Mouse (Mus musculus): ENCODE results near the gene Atf7ip2. TPM values are rescaled to one million over a fixed set of nuclear protein-coding genes. Genes with fewer than 3 reads are reported as not detected.

Atf7ip2 gene
- polyA plus RNA-seq, 1 experiment from 2014 or later = 0.57 TPM

DNA sequence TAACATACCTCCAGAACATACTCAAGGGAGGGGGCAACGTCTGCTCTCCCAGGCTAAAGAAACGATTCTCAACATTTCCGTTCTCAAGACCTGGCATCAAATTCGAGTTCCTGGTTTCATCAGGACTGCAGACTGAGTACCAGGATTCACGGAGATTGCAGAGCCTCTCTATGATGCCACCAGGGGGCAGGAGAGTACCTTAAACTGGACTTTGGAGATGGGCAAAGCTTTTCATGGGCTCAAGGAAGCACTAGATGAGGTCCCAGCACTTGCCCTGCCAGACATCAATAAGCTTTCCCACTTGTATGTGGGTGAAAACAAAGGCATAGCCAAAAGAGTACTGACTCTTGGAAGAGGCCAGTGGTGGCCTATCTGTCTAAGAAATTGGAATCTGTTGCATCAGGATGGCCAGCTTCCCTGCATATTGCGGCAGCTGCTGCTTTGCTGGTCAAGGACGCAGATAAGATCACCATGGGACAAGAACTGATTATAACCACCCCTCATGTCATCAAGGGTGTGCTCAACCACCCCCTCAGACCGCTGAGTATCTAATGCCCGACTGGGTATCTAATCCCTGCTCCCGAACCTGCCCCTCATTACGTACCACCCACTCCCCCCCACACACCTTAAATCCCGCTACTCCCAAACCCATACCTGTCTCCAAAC is 87.9 kb downstream of the Atf7ip2 start:
- no peaks in the 10 kb centered on the region for H3K27me3 ChIP-seq (ENCODE audit: control insufficient read depth, insufficient read depth, low read length)
- H3K4me2 ChIP-seq (ENCODE audit: low read depth, low read length) = no peak overlapping the region
- H3K36me3 ChIP-seq (ENCODE audit: control insufficient read depth, insufficient read depth, low read length) = no peaks in the 10 kb centered on the region
- H3K9me3 ChIP-seq (replicated peaks; ENCODE audit: control insufficient read depth, low read length) = no peaks in the 10 kb centered on the region
- H3K27ac ChIP-seq (ENCODE audit: low read length) = no peak overlapping the region
- WGBS = 50% methylated on average over 12 of the region's 12 CpGs
- H3K9ac ChIP-seq (ENCODE audit: low read length) = no peak overlapping the region
- no peaks in the 10 kb centered on the region for H3K4me1 ChIP-seq (ENCODE audit: control insufficient read depth, insufficient read depth, low read length)
- no peak overlapping the region for H3K4me3 ChIP-seq (replicated peaks; ENCODE audit: low read length)
- no peak for ATAC-seq (ENCODE audit: insufficient read depth, low FRiP score)

DNA sequence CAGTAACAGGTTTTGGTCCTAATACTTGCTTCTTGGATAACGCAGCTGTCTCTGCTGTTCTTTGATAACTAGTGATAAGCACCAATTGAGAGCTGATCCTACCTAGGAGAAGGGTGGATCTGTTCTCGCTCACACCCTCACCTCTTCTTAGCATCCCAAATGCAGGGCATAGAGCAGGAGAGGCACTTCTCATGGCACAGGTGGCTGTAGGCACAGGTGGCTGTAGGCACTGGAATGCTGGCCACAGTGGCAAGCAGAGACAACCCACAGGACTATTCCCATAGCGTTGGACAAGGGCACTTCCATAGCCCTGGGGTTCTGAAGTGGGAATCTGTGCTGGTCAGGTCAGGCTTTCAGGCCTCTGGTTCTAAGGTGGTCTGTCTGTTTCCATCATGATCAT is 89.4 kb downstream of the Atf7ip2 start:
- Histone ChIP-seq H3K27ac (ENCODE audit: low read length) (no peak overlapping the region), H3K9ac (ENCODE audit: low read length) (no peak overlapping the region), H3K27me3 (ENCODE audit: control insufficient read depth, insufficient read depth, low read length) (no peaks in the 10 kb centered on the region), H3K4me1 (ENCODE audit: control insufficient read depth, insufficient read depth, low read length) (0 out of 2 replicates have a peak, but pooled peaks cover 5% of the 10 kb centered on the region), H3K4me2 (ENCODE audit: low read depth, low read length) (no peak overlapping the region), H3K4me3 (replicated peaks; ENCODE audit: low read length) (no peak overlapping the region), H3K9me3 (replicated peaks; ENCODE audit: control insufficient read depth, low read length) (no peaks in the 10 kb centered on the region), H3K36me3 (ENCODE audit: control insufficient read depth, insufficient read depth, low read length) (no peaks in the 10 kb centered on the region)
- WGBS = 78% methylated on average over 3 of the region's 3 CpGs
- ATAC-seq (ENCODE audit: insufficient read depth, low FRiP score) = no peak

DNA sequence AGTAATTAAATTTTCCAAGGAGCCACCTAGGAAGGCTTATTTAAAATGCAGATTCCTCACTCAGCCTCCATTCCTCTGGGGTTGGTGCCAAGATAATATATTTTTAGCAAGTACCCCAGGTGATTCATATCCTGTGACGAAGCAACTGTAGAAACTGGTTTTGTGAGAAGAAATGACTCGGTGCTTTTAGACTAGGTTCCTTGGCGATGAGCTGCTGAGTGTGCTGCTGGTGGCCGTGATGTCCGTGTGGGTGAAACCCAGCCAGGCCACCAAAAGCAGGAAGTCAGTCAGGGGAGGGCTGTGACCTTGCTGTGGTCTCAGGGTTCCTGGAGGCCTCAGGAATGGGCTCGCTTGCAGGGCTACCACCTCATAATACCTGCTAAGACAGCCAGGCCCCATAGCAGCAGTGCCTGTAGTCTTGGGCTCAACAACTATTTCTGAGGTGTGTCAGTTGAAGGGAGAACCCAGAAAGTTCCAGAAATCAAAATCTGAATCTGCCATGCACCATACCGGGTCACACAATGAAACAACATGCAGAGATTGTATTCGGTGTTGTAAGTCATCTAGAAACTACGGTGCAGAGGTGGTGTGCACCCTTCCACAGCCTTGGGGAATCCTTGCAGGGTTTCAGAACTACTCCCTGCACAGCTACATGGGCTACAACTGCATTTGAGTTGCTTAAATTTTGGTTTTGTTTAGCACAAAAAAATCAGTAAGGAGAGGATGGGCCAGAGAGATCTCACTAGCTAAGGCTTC is 94.2 kb downstream of the Atf7ip2 start:
- WGBS = 59% methylated on average over 9 of the region's 9 CpGs
- Histone ChIP-seq H3K27ac (ENCODE audit: low read length) (peak overlapping the region; percentile 58), H3K9ac (ENCODE audit: low read length) (no peak overlapping the region), H3K27me3 (ENCODE audit: control insufficient read depth, insufficient read depth, low read length) (no peaks in the 10 kb centered on the region), H3K9me3 (replicated peaks; ENCODE audit: control insufficient read depth, low read length) (no peaks in the 10 kb centered on the region), H3K4me2 (ENCODE audit: low read depth, low read length) (no peak overlapping the region), H3K36me3 (ENCODE audit: control insufficient read depth, insufficient read depth, low read length) (no peaks in the 10 kb centered on the region), H3K4me3 (replicated peaks; ENCODE audit: low read length) (no peak overlapping the region), H3K4me1 (ENCODE audit: control insufficient read depth, insufficient read depth, low read length) (0 out of 2 replicates have a peak, but pooled peaks cover 5% of the 10 kb centered on the region)
- no peak for ATAC-seq (ENCODE audit: insufficient read depth, low FRiP score)

DNA sequence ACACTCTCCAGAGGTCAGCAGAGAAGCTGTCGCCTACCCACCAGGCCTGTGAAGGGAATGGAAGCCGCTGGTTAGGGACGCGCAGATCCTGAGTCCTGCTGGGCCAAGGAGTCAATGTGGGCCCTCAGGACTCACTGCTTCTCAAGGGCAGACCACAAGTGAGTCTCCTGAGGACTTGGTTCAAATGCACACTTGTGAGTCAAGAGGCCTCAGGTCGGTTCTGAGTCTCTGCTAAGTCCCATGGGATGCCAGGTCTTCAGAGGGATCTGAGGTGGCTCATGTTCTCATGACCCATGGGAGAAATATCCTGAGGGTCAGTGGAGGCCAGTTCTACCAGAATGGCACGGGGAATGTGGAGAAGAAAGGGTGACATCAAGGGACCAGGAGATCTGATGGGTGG is 95.6 kb downstream of the Atf7ip2 start:
- WGBS = 89% methylated on average over 6 of the region's 6 CpGs
- Histone ChIP-seq H3K4me2 (ENCODE audit: low read depth, low read length) (no peak overlapping the region), H3K9me3 (replicated peaks; ENCODE audit: control insufficient read depth, low read length) (no peaks in the 10 kb centered on the region), H3K9ac (ENCODE audit: low read length) (no peak overlapping the region), H3K27me3 (ENCODE audit: control insufficient read depth, insufficient read depth, low read length) (no peaks in the 10 kb centered on the region), H3K4me1 (ENCODE audit: control insufficient read depth, insufficient read depth, low read length) (0 out of 2 replicates have a peak, but pooled peaks cover 5% of the 10 kb centered on the region), H3K27ac (ENCODE audit: low read length) (no peak overlapping the region), H3K4me3 (replicated peaks; ENCODE audit: low read length) (no peak overlapping the region), H3K36me3 (ENCODE audit: control insufficient read depth, insufficient read depth, low read length) (no peaks in the 10 kb centered on the region)
- no peak for ATAC-seq (ENCODE audit: insufficient read depth, low FRiP score)

DNA sequence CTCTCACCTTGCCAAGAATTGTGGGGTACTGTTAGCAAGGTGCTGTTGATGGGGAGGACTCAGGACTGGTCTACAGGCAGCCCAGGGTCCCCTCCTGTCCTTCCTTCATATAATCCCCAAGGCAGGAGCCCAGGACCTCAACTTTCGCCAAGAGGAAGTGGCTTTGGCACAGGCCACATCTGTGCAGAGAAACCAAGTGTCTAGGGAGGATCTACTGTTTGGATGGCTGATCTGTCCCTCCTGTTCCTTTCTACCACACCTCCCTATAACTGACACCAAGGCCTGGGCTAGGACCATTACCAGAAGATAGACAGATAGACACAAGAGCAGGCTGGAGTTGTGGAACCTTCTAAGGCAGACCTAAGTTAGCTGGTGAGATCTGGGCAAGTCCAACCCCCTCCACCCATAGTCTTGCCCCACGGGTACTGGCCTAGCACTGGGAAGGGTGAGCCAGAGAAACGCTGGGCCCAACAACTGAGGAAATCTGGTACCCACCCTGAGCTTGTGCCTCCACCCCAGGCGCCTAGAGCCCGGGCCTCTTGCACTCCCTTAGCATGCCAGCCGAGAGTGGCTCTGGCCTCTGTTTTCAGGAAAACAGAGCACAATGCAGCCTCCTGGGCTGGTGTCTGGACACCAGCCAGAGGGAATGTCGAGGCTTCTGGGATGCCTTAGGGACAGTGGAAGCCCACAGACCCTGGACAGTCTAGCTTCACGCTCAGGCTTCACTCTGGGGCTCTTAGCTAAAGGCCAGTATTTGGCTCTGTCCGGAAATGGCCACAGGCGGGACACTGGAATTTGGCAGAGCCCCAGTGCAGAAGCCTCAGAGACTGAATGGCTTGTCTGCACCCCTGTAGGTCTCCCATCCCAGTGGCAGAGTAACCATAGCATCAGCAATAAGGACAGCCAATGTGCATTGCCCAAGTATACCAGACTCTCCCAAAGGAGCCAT is 105.5 kb downstream of the Atf7ip2 start:
- Histone ChIP-seq H3K27me3 (ENCODE audit: control insufficient read depth, insufficient read depth, low read length) (no peaks in the 10 kb centered on the region), H3K9me3 (replicated peaks; ENCODE audit: control insufficient read depth, low read length) (no peaks in the 10 kb centered on the region), H3K4me3 (replicated peaks; ENCODE audit: low read length) (no peak overlapping the region), H3K4me2 (ENCODE audit: low read depth, low read length) (no peak overlapping the region), H3K4me1 (ENCODE audit: control insufficient read depth, insufficient read depth, low read length) (peaks cover 9% of the 10 kb centered on the region; the same call in 1 of the 2 replicates), H3K27ac (ENCODE audit: low read length) (no peak overlapping the region), H3K9ac (ENCODE audit: low read length) (no peak overlapping the region), H3K36me3 (ENCODE audit: control insufficient read depth, insufficient read depth, low read length) (no peaks in the 10 kb centered on the region)
- 0 out of 2 replicates have a peak, but pooled peaks have one; percentile 19 for ATAC-seq (ENCODE audit: insufficient read depth, low FRiP score)
- WGBS = 80% methylated on average over 10 of the region's 10 CpGs

DNA sequence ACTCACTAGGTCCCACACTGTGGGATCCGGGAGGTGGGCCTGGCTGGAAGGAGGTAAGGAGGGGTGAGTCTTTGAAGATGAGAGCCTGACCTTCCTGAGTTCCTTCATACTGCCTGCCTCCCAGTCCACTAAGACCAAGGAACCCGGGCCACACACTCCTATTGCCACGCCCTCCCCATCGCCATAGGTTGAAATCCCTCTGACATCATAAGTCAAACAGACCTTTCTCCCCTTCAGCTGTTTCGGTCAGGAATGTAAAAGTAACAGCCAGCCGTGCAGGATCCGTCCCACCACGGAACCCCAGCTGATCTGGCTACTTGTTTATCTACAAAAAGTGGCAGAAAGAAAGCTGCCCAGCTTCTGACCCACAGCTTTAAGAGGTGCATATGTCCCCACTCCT is 107.1 kb downstream of the Atf7ip2 start:
- H3K4me2 ChIP-seq (ENCODE audit: low read depth, low read length) = no peak overlapping the region
- WGBS = 16% methylated on average over 8 of the region's 8 CpGs
- H3K36me3 ChIP-seq (ENCODE audit: control insufficient read depth, insufficient read depth, low read length) = no peaks in the 10 kb centered on the region
- peak; percentile 45; the same call in 1 of the 2 replicates for ATAC-seq (ENCODE audit: insufficient read depth, low FRiP score)
- no peak overlapping the region for H3K4me3 ChIP-seq (replicated peaks; ENCODE audit: low read length)
- H3K9me3 ChIP-seq (replicated peaks; ENCODE audit: control insufficient read depth, low read length) = no peaks in the 10 kb centered on the region
- H3K27ac ChIP-seq (ENCODE audit: low read length) = 0 out of 2 replicates have a peak overlapping the region, but pooled peaks have one; percentile 7
- no peaks in the 10 kb centered on the region for H3K27me3 ChIP-seq (ENCODE audit: control insufficient read depth, insufficient read depth, low read length)
- peak overlapping the region; percentile 6; the same call in 1 of the 2 replicates for H3K9ac ChIP-seq (ENCODE audit: low read length)
- H3K4me1 ChIP-seq (ENCODE audit: control insufficient read depth, insufficient read depth, low read length) = peaks cover 9% of the 10 kb centered on the region; the same call in 1 of the 2 replicates

DNA sequence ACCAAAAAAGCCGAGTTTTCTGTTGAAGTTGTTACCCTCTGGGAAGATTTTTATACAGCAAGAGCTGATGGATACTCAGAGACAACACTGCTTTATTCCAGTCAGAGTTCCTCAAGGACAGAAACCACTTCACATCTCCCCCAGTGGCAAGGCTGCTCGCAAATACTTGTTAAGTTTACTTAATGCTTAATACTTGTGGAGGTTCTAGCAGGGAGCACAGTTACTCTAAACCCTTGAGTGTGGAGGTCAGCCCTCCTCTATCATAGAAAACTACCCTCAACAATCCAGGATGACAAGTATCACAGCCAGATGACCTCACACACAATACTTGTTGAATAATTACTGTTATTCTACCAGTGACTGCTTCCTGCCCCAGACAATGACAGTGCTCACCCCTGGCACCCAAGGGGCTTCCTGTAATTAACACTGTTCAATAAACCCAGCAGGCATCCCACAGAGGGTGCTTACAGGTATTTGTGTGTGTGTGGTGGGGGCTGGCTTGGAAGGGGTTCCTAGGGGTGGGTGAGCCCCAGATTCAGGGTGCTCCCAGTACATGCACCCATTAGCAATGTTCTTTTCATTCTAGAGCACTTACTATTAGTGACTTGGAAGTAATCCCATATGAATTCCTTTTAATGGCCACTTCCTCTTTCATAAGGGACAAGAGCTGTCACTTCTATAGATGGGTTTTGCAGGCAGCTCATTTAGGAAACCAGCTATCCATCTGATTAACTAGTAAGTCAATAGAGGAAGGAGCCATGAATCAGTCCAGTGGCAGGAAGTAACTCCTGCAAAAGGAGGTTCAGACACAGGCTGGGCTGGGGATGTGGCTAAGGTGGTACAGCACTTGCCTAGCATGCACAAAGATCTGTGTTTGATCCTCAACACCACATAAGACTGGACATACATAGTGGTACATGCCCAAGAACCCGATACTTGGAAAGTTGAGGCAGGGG is 108.0 kb downstream of the Atf7ip2 start:
- Histone ChIP-seq H3K4me3 (replicated peaks; ENCODE audit: low read length) (no peak overlapping the region), H3K9me3 (replicated peaks; ENCODE audit: control insufficient read depth, low read length) (no peaks in the 10 kb centered on the region), H3K27me3 (ENCODE audit: control insufficient read depth, insufficient read depth, low read length) (no peaks in the 10 kb centered on the region), H3K27ac (ENCODE audit: low read length) (0 out of 2 replicates have a peak overlapping the region, but pooled peaks have one; percentile 7), H3K36me3 (ENCODE audit: control insufficient read depth, insufficient read depth, low read length) (no peaks in the 10 kb centered on the region), H3K9ac (ENCODE audit: low read length) (no peak overlapping the region), H3K4me2 (ENCODE audit: low read depth, low read length) (no peak overlapping the region), H3K4me1 (ENCODE audit: control insufficient read depth, insufficient read depth, low read length) (peaks cover 9% of the 10 kb centered on the region; the same call in 1 of the 2 replicates)
- no peak for ATAC-seq (ENCODE audit: insufficient read depth, low FRiP score)
- WGBS = 52% methylated on average over 3 of the region's 3 CpGs
